Mouse (Mus musculus): ENCODE results near the gene Tcp11l2.

Tcp11l2 gene

DNA sequence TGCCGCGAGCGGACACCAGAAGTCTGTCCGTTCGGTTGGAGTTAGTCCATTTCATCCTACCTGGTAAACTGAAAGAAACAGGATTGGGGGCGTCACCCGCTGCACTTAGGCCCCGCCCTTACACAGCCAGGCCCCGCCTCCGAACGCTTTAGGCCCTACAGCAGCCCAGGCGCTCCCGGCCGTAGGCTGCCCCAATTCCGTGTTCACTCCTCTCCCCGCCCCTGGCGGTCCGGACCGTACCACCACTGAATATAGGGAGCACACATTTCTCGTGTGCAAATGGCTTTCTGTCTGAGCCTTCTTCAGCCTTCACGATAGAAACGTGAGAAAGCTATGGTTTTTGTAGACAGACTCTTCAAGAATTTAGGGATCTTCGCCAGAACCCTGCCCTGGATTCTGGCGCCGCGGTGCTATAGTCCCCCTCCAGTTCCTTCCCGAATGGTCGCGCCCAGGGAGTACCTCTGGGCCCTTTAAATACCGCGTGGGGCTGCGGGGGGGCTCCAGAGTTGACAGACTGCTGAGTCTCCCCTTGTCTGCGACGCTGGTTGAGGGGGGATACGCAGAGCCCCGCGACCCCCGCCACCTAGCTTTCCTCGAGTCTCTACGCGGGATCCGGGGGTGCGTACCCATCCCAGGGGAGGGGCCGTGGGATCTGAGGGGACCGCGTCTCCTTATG lies at the start of gene Tcp11l2:
TSS of gene Tcp11l2 (plus strand) at position 232 of the 676 bp plus-strand sequence.
- peak; percentile 96 for DNase-seq (ENCODE audit: low read depth, low spot score)

- DNase-seq (ENCODE audit: low read depth, low spot score): no peak
Observed at GRCm38 (mm10) chr10:84527070-84527469, 49.4 kb upstream of the Tcp11l2 start.

- no peak for DNase-seq (ENCODE audit: low read depth, low spot score)
Observed at GRCm38 (mm10) chr10:84527631-84528030, 48.8 kb upstream of the Tcp11l2 start.

DNA sequence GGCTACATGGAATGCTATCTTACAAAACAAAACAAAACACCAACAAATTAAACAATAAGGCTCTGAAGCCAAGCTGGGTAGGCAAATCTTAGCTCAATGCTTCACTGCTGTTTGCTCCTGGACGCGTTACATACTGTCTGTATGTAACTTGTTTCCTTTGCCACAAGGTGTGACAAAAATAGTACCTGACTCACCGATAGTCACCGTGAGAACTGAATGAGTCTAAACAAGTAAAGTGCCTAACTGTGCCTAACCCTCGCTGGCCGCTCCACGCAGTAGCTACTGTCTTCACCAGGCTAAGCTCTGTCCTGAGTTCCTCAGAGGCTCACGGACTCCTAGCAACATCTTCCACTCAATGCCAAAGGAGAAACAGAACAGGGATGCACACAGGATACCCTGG lies 46.0 kb upstream of the Tcp11l2 start:
- DNase-seq (ENCODE audit: low read depth, low spot score): no peak

- DNase-seq (ENCODE audit: low read depth, low spot score): no peak
Observed at GRCm38 (mm10) chr10:84531576-84531975, 44.9 kb upstream of the Tcp11l2 start.

DNA sequence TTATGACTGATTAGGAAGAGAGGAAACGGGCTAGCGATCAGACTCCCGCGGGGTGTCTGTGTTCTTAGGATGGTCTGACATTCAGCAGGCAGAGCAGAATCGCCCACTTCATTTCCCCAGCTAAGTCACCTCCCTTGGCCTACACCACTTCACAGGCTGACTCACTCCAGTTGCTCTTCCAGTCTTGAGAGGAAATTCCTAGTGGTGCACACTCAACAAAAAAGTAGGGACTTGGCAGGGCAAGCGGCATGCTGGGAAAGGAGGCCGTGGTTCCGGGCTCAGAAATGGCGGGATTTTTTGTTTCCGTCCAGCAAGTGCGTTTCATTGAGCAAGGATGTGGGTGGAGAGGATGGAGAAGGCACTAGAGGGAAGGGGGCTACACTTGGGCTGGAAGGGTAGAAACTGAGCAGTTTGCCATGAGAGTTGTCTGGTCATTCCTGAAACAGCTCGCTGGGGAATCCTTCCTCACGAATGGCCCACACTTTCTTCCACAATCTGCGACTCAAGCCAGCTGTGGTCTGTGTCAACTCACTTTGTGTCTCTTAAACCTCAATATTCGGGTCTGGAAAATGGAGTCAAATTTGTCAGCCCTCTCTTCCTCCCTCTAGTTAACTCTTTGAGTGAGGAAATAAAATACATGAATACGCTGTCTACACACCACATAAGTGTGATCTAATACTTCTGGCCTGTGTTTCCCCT lies 44.1 kb upstream of the Tcp11l2 start:
- no peak for DNase-seq (ENCODE audit: low read depth, low spot score)

DNA sequence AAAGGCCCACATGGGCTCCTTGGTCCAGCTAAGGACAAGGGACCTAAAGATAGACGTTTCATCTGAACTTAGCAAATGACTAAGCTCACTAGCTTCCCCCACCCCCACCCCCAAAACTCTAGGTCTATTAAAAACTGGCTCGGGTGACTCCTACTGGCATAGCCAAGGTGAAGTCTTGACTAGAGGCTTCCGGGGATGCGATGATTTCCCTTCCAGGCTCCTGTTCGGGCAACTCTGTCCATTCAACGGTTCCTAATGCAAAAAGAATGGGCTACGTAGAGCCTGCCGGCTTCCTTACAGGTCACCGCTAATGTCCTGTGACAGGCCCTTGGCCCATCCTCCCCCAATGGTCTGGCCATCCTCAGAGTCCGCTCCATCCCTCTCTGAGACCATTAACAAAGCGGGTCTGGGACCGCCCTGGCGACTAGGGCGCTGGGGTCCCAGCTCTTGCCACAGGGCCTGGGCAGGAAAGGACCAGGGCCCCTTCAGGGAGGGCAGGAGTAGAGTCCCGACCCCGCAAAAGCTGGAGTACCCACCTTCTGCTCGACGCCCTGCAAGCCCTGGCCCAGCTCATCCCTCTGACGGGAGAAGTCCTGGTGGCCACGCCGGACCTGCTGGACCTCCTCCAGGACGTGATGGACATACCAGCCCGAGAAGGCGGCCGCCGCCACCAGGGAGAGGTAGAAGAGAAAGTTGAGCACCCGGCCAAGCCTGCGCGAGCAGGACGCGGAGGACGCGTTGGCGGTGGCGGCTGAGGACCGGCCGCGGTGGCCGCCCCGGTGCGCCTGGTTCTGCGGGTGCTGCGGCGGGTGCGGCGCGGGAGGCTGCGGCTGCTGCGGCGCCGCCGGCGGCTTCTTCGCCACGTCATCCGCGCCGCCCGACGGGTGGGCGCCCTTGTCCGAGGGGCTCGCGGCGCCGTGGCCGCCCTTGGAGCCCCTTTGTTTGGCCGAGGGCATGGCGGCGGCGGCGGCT lies 43.2 kb upstream of the Tcp11l2 start:
- DNase-seq (ENCODE audit: low read depth, low spot score): peak; percentile 65

DNA sequence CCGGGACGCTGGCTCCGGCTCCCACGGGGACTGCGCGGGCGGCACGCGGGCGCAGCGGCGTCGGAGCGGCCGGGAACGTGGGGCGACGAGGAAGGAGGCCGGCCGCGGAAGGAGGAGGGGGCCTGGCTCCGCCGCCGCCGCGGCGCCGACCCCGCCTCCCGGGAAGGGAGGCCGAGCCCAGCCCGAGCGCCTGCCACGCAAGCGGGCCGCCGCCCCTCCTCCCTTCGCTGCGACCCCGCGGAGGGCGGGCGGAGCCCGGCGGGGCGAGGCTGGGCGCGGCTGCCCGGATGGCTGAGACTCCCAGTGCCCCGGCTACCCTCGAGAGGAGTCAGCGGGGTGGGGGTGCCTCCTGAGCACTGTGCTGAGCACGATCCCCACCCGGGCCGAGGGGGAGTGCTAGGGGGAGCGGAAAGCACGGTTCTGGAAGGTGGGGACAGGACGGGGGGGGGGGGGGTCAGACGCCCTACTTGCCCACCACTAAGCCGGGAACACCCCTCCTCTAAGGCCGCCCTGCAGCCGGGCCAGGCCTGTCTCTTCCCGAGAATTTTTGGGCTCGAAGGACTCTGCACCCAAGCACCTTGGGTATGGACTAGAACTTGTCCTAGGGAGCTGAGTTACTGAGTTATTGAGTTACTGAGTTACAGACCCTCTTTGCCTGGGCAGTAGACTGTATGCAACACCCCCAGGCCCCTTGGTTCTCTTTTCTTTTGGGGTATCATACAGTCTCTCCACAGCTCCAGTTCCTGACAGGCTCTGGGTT lies 42.3 kb upstream of the Tcp11l2 start, which contains the start of gene Ckap4:
TSS of gene Ckap4 (minus strand) at position 151 of the 760 bp plus-strand sequence.
- DNase-seq (ENCODE audit: low read depth, low spot score): peak; percentile 84

DNA sequence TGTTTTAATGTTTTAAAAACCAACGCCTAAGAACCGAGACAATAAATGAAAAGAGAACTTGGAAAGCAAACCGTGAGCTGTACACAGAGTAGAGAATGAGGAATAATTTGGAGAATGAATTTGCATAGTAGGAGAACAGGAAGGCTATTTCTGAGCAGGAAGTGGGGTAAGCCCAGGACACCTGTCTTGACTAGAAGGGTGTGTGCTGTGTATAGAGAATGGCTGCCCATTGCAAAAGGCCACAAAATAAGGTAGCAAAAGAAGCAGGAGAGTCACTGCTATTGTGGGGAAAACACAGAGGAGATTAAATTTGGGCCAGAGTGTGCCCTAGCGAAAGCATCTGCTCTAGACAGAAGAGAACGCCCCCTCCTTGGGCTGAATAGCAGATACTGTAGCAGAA lies 41.0 kb upstream of the Tcp11l2 start:
- DNase-seq (ENCODE audit: low read depth, low spot score): no peak

DNA sequence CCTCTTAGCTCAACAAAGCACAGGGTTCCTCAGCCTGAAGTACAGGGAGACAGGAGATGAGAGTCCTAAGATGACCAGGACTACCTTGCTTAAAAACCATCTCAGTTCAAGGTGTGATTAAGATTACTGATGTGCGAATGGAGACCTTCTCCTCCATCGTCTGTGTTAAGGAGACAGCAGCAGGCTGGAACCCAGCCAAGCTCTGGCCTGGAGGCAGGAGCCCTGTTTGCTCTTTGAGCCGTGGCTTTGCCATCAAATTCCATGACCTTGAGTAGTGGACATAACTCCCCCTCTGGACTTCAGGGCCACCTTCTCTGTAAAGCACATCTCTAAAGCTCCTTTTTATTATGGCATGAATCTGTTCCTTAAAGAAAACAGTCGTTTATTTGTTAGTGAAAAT lies 40.6 kb upstream of the Tcp11l2 start:
- DNase-seq (ENCODE audit: low read depth, low spot score): no peak

- no peak for DNase-seq (ENCODE audit: low read depth, low spot score)
Observed at GRCm38 (mm10) chr10:84539651-84540050, 36.8 kb upstream of the Tcp11l2 start.

- DNase-seq (ENCODE audit: low read depth, low spot score): no peak
Observed at GRCm38 (mm10) chr10:84542802-84543658, 33.4 kb upstream of the Tcp11l2 start.

DNA sequence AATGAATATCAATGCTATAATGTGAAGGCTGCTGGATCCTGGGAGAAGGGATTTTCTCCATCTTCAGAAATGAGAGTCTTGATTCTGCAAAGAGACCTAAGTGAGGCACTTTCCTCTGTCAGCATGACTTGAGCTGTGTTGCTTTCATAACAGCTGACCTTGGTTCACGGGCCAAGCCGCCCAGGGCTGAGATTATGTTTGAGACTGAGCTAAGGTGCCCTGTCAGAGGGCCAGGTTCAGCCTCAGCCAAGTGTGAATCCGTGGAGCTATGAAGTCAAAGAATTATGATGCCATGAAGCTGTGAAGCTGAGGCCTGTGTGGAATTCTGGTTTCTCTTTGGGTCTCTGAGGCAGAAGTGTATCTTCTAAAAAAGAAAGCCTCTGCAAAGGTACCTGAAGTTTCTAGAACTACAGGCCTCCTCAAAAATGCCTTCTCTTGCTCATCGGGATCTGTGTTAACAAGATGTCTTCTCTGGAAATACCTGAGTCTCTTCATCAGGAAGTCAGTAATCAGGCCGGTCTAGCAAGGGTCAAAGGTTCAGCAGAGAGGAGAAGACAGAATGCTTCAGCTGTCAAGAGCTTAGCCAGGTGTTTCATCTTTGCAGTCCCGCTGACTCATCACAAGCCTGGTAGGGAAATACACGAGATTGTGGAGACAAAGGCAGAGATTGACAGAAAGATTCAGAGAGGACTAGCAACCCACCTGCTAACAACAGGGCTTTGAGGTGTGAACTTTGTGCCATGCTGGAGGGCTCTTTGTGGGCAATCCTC lies 31.4 kb upstream of the Tcp11l2 start:
- no peak for DNase-seq (ENCODE audit: low read depth, low spot score)

GRCm38 (mm10) chr10:84549146-84549919 lies 27.1 kb upstream of the Tcp11l2 start:
- no peak for DNase-seq (ENCODE audit: low read depth, low spot score)

DNA sequence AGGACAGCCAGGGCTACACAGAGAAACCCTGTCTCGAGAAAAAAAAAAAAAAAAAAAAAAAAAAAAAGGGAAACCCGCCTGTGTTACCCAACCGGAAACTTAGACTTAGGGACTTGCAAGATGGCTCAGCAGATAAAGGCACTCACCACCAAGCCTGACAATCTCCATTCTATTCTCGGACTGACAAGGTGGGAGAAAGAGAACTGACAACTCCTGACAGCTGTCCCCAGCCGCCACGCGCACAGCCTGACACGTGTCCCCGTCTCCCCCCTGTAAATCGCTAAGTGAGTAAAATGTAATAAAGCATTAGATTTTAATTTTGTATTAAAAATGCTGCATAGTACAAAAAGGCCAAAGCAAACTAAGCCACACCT lies 26.5 kb upstream of the Tcp11l2 start:
- no peak for DNase-seq (ENCODE audit: low read depth, low spot score)

- DNase-seq (ENCODE audit: low read depth, low spot score): no peak
Observed at GRCm38 (mm10) chr10:84551846-84552245, 24.6 kb upstream of the Tcp11l2 start.

DNA sequence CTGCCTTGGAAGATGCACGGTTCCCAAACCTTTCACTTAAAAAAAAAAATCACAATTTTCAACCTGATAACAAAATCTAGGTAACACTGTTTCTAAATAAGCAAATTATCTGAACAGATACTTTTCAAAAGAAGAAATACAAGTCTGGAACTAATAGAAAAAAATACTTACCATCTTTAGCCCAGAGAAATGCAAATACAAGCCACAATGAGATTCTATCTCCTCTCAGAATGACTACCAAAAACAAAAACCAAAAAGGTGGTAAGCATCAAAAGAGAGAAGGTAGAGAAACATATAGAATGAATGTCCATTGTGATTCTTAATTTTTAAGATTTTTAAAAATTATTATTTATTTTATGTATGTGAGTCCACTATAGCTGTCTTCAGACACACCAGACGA lies 23.9 kb upstream of the Tcp11l2 start:
- no peak for DNase-seq (ENCODE audit: low read depth, low spot score)

DNA sequence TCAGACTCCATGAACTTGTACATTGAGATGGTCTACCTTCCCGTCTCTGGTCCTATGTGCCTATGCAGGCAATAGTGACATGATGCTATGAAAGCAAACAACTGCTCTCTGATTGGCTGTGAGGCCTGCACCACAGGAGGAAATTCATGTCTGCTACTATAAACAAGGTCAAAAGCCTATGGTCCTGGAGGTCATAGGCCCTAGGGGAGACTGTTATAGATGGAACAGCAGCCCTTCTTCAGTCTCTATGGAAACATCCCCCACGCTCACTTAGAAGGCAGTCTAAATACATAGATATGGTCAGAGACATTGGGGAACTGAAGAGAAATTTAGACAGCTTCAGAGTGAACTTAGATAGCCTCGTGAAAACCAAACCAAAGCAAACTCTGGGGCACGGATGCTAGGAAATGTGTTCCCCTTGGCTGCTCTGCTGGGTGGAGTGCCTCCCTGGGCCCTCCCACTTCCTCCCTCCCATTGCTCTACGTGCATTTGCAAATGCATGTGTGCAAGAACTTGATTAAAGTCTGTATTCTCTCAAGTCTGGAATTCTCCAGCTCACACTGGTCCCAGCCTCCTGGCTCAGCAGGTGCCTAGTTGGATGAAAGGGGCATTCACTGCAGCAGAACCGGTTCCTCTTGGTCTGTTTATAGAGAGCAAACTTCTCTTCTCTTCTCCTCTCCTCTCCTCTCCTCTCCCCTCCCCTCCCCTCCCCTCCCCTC lies 22.0 kb upstream of the Tcp11l2 start:
- no peak for DNase-seq (ENCODE audit: low read depth, low spot score)
